Mouse (Mus musculus): ENCODE data around the gene Tbata. TPM values are rescaled to one million over a fixed set of nuclear protein-coding genes. Genes with fewer than 3 reads are reported as not detected.

Gene Tbata
- total RNA-seq, 1 experiment from 2014 or later = not detected

- ATAC-seq (replicated peaks in 1 of 2; ENCODE audit: insufficient read depth in 1 of 2, low FRiP score in 2 of 2, low TSS enrichment in 1 of 2, low read depth in 1 of 2, poor library complexity in 2 of 2, severe bottlenecking in 2 of 2) = no peak
Observed at GRCm38 (mm10) chr10:61195718-61196291, 24.1 kb downstream of the Tbata start.

- peak; percentile 83 for ATAC-seq (replicated peaks in 1 of 2; ENCODE audit: insufficient read depth in 1 of 2, low FRiP score in 2 of 2, low TSS enrichment in 1 of 2, low read depth in 1 of 2, poor library complexity in 2 of 2, severe bottlenecking in 2 of 2)
Observed at GRCm38 (mm10) chr10:61199566-61200213, 27.9 kb downstream of the Tbata start.

- no peak for ATAC-seq (replicated peaks in 1 of 2; ENCODE audit: insufficient read depth in 1 of 2, low FRiP score in 2 of 2, low TSS enrichment in 1 of 2, low read depth in 1 of 2, poor library complexity in 2 of 2, severe bottlenecking in 2 of 2)
Observed at GRCm38 (mm10) chr10:61200232-61200820, 28.6 kb downstream of the Tbata start.

- ATAC-seq (replicated peaks in 1 of 2; ENCODE audit: insufficient read depth in 1 of 2, low FRiP score in 2 of 2, low TSS enrichment in 1 of 2, low read depth in 1 of 2, poor library complexity in 2 of 2, severe bottlenecking in 2 of 2) = no peak
Observed at GRCm38 (mm10) chr10:61200998-61201397, 29.2 kb downstream of the Tbata start.

- ATAC-seq (replicated peaks in 1 of 2; ENCODE audit: insufficient read depth in 1 of 2, low FRiP score in 2 of 2, low TSS enrichment in 1 of 2, low read depth in 1 of 2, poor library complexity in 2 of 2, severe bottlenecking in 2 of 2) = peak in 1 of 2 experiments; percentile 25; a peak in 1 of 4 replicates
Observed at GRCm38 (mm10) chr10:61201596-61202318, 30.0 kb downstream of the Tbata start.

GRCm38 (mm10) chr10:61203930-61204329 lies 32.2 kb downstream of the Tbata start:
- no peak for ATAC-seq (replicated peaks in 1 of 2; ENCODE audit: insufficient read depth in 1 of 2, low FRiP score in 2 of 2, low TSS enrichment in 1 of 2, low read depth in 1 of 2, poor library complexity in 2 of 2, severe bottlenecking in 2 of 2)

GRCm38 (mm10) chr10:61208114-61208684 lies 36.4 kb downstream of the Tbata start:
- ATAC-seq (replicated peaks in 1 of 2; ENCODE audit: insufficient read depth in 1 of 2, low FRiP score in 2 of 2, low TSS enrichment in 1 of 2, low read depth in 1 of 2, poor library complexity in 2 of 2, severe bottlenecking in 2 of 2) = no peak

GRCm38 (mm10) chr10:61211105-61211504 lies 39.4 kb downstream of the Tbata start:
- ATAC-seq (replicated peaks in 1 of 2; ENCODE audit: insufficient read depth in 1 of 2, low FRiP score in 2 of 2, low TSS enrichment in 1 of 2, low read depth in 1 of 2, poor library complexity in 2 of 2, severe bottlenecking in 2 of 2) = no peak

- ATAC-seq (replicated peaks in 1 of 2; ENCODE audit: insufficient read depth in 1 of 2, low FRiP score in 2 of 2, low TSS enrichment in 1 of 2, low read depth in 1 of 2, poor library complexity in 2 of 2, severe bottlenecking in 2 of 2) = peak; percentile 51 to 67; a peak in 2 of 4 replicates
Observed at GRCm38 (mm10) chr10:61211743-61212142, 40.0 kb downstream of the Tbata start.

- ATAC-seq (replicated peaks in 1 of 2; ENCODE audit: insufficient read depth in 1 of 2, low FRiP score in 2 of 2, low TSS enrichment in 1 of 2, low read depth in 1 of 2, poor library complexity in 2 of 2, severe bottlenecking in 2 of 2) = no peak
Observed at GRCm38 (mm10) chr10:61212817-61213216, 41.1 kb downstream of the Tbata start.

GRCm38 (mm10) chr10:61215658-61216057 lies 43.9 kb downstream of the Tbata start:
- no peak for ATAC-seq (replicated peaks in 1 of 2; ENCODE audit: insufficient read depth in 1 of 2, low FRiP score in 2 of 2, low TSS enrichment in 1 of 2, low read depth in 1 of 2, poor library complexity in 2 of 2, severe bottlenecking in 2 of 2)

- no peak for ATAC-seq (replicated peaks in 1 of 2; ENCODE audit: insufficient read depth in 1 of 2, low FRiP score in 2 of 2, low TSS enrichment in 1 of 2, low read depth in 1 of 2, poor library complexity in 2 of 2, severe bottlenecking in 2 of 2)
Observed at GRCm38 (mm10) chr10:61216163-61216562, 44.4 kb downstream of the Tbata start.

GRCm38 (mm10) chr10:61219318-61219717 lies 47.6 kb downstream of the Tbata start:
- ATAC-seq (replicated peaks in 1 of 2; ENCODE audit: insufficient read depth in 1 of 2, low FRiP score in 2 of 2, low TSS enrichment in 1 of 2, low read depth in 1 of 2, poor library complexity in 2 of 2, severe bottlenecking in 2 of 2) = no peak

GRCm38 (mm10) chr10:61225694-61226093 lies 53.9 kb downstream of the Tbata start:
- no peak for ATAC-seq (replicated peaks in 1 of 2; ENCODE audit: insufficient read depth in 1 of 2, low FRiP score in 2 of 2, low TSS enrichment in 1 of 2, low read depth in 1 of 2, poor library complexity in 2 of 2, severe bottlenecking in 2 of 2)

GRCm38 (mm10) chr10:61226784-61227396 lies 55.1 kb downstream of the Tbata start:
- no peak for ATAC-seq (replicated peaks in 1 of 2; ENCODE audit: insufficient read depth in 1 of 2, low FRiP score in 2 of 2, low TSS enrichment in 1 of 2, low read depth in 1 of 2, poor library complexity in 2 of 2, severe bottlenecking in 2 of 2)

GRCm38 (mm10) chr10:61231756-61232155 lies 60.0 kb downstream of the Tbata start:
- no peak for ATAC-seq (replicated peaks in 1 of 2; ENCODE audit: insufficient read depth in 1 of 2, low FRiP score in 2 of 2, low TSS enrichment in 1 of 2, low read depth in 1 of 2, poor library complexity in 2 of 2, severe bottlenecking in 2 of 2)

- ATAC-seq (replicated peaks in 1 of 2; ENCODE audit: insufficient read depth in 1 of 2, low FRiP score in 2 of 2, low TSS enrichment in 1 of 2, low read depth in 1 of 2, poor library complexity in 2 of 2, severe bottlenecking in 2 of 2) = no peak
Observed at GRCm38 (mm10) chr10:61232858-61233567, 61.3 kb downstream of the Tbata start.
